Mouse (Mus musculus) midbrain, embryonic 12.5 days (tissue): Measurements from ENCODE around the gene Dock1. TPM values are rescaled to one million over a fixed set of nuclear protein-coding genes. Genes with fewer than 3 reads are reported as not detected.

ENCODE experiments used
- ATAC-seq: fragments of 200-750 bp; cut with Nextera tagmentation; 2 replicates; pipeline ENCODE4 v1.8.0; 2017; ENCODE audit warnings: low read depth, moderate TSS enrichment, moderate library complexity; ENCODE audit not compliant: low FRiP score
- H3K27ac ChIP-seq: fragments of 300-500 bp; sonication (generic); replicated peaks from 2 replicates; pipeline ENCODE4 v1.5.1; 2016; ENCODE audit warnings: mild to moderate bottlenecking
- H3K27me3 ChIP-seq: fragments of 300-500 bp; sonication (generic); 2 replicates; pipeline ENCODE4 v1.6.1; 2016; ENCODE audit warnings: mild to moderate bottlenecking
- H3K36me3 ChIP-seq: fragments of 300-500 bp; sonication (generic); 2 replicates; pipeline ENCODE4 v1.6.1; 2016
- H3K4me1 ChIP-seq: fragments of 300-500 bp; sonication (generic); 2 replicates; pipeline ENCODE4 v1.6.1; 2016
- H3K4me2 ChIP-seq: fragments of 300-500 bp; sonication (generic); replicated peaks from 2 replicates; pipeline ENCODE4 v1.6.1; 2016; ENCODE audit warnings: mild to moderate bottlenecking, moderate library complexity
- H3K4me3 ChIP-seq: fragments of 300-500 bp; sonication (generic); 2 replicates; pipeline ENCODE4 v1.5.1; 2016; ENCODE audit warnings: mild to moderate bottlenecking
- H3K9ac ChIP-seq: fragments of 300-500 bp; sonication (generic); replicated peaks from 2 replicates; pipeline ENCODE4 v1.6.1; 2016; ENCODE audit warnings: mild to moderate bottlenecking, moderate library complexity
- H3K9me3 ChIP-seq: fragments of 300-500 bp; sonication (generic); 2 replicates; pipeline ENCODE4 v1.6.1; 2016; ENCODE audit warnings: mild to moderate bottlenecking
- WGBS: fragments of 180-500 bp; shearing (Covaris S2); methylation state at CpG from one replicate; pipeline ENCODE4 v1.1.7; 2016; 5-methylcytosine and 5-hydroxymethylcytosine counted together
- polyA plus RNA-seq: library from polyadenylated mRNA; unstranded; fragments of >200 nt; fragmentation: Nextera tagmentation; extraction: Ambion mirVana; gene quantifications from 2 replicates; pipeline ENCODE4 v1.2.1, GENCODE M21; 2016

Gene Dock1
- polyA plus RNA-seq, 1 experiment from 2014 or later = 18.4 TPM

DNA sequence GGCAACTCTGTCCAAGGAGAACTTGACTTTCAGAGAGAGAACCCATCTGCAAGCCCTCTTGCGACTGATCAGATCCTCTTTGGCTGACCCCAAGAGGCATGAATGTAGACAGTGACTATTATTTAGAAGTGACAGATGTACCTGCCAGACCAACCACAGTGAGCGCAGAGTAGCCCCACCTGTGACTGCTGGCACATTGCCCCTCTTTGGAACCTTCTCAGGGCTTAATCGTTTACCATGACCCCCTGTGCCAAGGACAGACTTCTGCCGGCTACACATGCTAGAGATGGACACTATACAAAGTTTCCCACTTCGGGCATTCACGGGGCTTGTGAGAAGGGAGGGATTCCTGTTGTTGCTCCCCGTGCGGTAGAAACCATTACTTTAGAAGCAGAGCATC, 413.0 kb downstream of the Dock1 start:
- no peak overlapping the region for H3K4me3 ChIP-seq
- H3K4me2 ChIP-seq = no peak overlapping the region
- no peak overlapping the region for H3K27ac ChIP-seq
- H3K4me1 ChIP-seq = no peaks in the 10 kb centered on the region
- H3K9ac ChIP-seq = no peak overlapping the region
- WGBS = 93% methylated on average over 8 of the region's 8 CpGs
- H3K9me3 ChIP-seq = no peaks in the 10 kb centered on the region
- no peak for ATAC-seq
- H3K27me3 ChIP-seq = no peaks in the 10 kb centered on the region
- H3K36me3 ChIP-seq = no peaks in the 10 kb centered on the region

DNA sequence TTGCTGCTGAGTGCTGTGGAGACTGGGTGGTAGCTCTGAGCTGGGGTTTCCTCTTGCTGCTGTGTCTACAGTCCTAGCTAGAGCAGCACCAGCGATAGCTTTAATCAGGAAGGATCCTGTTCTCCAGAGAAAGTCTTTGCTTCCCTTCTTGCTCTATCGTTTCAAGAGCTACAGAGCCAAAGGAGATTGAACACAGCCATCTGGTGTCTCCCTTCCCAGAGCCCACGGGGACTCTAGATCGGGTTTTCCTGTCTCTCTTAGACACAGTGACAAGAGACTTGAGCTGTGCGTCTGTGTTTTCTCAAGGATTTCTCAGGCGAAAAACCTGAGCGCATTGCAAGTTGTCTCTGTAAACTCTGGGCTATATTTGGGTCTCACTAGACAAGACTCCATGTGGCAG, 413.6 kb downstream of the Dock1 start:
- H3K4me1 ChIP-seq = no peaks in the 10 kb centered on the region
- no peak overlapping the region for H3K4me2 ChIP-seq
- H3K9me3 ChIP-seq = no peaks in the 10 kb centered on the region
- no peaks in the 10 kb centered on the region for H3K36me3 ChIP-seq
- no peak overlapping the region for H3K4me3 ChIP-seq
- H3K9ac ChIP-seq = no peak overlapping the region
- WGBS = 91% methylated on average over 7 of the region's 7 CpGs
- ATAC-seq = no peak
- no peaks in the 10 kb centered on the region for H3K27me3 ChIP-seq
- H3K27ac ChIP-seq = no peak overlapping the region

DNA sequence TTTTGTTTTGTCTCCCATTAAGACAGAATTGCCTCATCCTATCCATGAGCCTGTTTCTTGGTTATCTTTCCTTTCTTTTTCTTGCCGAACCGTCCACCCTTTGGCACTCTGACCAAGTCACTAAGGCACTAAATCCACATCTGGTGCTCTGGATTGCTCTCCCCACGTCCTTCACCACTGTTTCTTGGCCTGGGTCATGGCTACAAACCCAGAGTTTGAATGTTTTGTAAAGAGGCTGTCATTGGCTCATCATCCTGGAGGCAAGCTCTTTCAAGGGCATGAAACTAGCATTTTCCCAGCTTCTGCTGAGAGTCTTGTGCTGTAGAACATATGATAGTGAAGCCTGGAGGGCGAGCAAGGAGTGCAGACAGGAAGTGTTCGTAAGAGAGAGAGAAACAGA, 416.1 kb downstream of the Dock1 start:
- Histone ChIP-seq H3K27ac (no peak overlapping the region), H3K27me3 (no peaks in the 10 kb centered on the region), H3K9ac (no peak overlapping the region), H3K4me2 (no peak overlapping the region), H3K4me3 (no peak overlapping the region), H3K4me1 (no peaks in the 10 kb centered on the region), H3K9me3 (no peaks in the 10 kb centered on the region), H3K36me3 (no peaks in the 10 kb centered on the region)
- ATAC-seq = no peak
- WGBS = 84% methylated on average over 5 of the region's 5 CpGs

DNA sequence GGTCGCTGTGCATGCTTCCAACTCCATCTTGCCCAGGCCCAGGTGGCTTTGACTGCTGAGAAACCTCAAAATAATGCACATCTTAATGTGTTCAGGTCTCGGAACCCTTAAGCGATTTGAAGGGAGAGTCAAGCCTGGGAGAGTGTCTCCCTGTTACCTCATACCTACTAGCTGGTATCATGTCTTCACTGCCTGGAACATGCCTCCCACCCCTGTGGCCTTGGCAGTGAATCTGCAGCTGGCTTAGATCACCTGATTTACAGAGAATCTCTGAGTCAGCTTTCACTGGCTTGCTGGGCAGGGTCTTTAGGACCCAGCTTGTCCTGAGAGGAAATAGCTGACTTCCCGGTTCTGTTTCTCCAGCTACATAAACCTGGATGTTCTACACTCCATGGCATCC, 419.2 kb downstream of the Dock1 start:
- Histone ChIP-seq H3K9me3 (no peaks in the 10 kb centered on the region), H3K9ac (no peak overlapping the region), H3K27ac (no peak overlapping the region), H3K36me3 (no peaks in the 10 kb centered on the region), H3K4me3 (no peak overlapping the region), H3K4me2 (no peak overlapping the region), H3K27me3 (no peaks in the 10 kb centered on the region), H3K4me1 (no peaks in the 10 kb centered on the region)
- 95% methylated on average over 4 of the region's 4 CpGs for WGBS
- no peak for ATAC-seq

DNA sequence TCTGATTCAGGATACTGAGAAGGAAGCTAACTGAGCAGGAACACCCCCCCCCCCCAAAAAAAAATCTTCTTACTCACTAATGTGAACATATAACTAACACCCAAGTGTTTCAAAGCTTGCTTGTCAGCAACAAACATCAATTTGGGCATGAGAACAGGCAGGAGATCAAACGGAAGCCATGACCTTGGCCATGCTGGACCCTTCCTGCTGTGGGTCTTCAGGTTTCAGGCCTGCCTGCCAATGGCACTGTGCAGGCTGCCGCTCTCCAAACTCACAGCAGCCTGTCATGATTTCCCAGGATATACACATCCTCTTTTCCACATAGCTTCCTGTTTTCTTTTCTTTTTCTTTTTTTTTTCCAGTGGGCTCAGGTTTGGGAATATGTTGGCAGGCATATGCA, 423.4 kb downstream of the Dock1 start:
- H3K27me3 ChIP-seq = no peaks in the 10 kb centered on the region
- ATAC-seq = no peak

DNA sequence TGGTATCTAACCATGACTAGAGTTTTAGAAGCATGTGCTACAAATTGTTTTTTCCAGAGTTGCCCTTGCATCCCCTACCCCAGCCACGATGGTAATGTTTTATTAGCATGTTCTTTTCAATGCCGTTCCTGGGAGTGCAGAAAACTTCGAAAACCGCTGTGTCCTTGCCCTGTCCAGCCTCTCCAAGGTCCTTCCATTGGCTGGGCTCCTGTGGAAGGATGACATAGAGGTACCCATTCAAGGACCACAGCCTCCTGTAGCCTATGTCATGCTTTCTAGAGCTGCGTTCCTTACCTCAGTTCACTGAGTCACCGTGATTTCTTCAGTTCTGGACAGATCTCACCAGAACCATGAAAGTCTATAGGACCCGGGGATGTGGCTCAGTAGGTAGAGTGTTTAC, 431.5 kb downstream of the Dock1 start:
- Histone ChIP-seq H3K9ac (no peak overlapping the region), H3K4me3 (no peak overlapping the region), H3K9me3 (no peaks in the 10 kb centered on the region), H3K4me2 (no peak overlapping the region), H3K36me3 (no peaks in the 10 kb centered on the region), H3K4me1 (peaks cover 4% of the 10 kb centered on the region; the same call in 1 of the 2 replicates), H3K27me3 (no peaks in the 10 kb centered on the region), H3K27ac (no peak overlapping the region)
- no peak for ATAC-seq
- 97% methylated on average over 7 of the region's 7 CpGs for WGBS

More for the DNA sequence above, 423.4 kb downstream of the Dock1 start:
- H3K4me3 ChIP-seq = no peak overlapping the region
- no peak overlapping the region for H3K4me2 ChIP-seq
- H3K4me1 ChIP-seq = no peaks in the 10 kb centered on the region
- 75% methylated on average over 2 of the region's 2 CpGs for WGBS
- no peak overlapping the region for H3K9ac ChIP-seq
- no peak overlapping the region for H3K27ac ChIP-seq
- H3K36me3 ChIP-seq = no peaks in the 10 kb centered on the region
- no peaks in the 10 kb centered on the region for H3K9me3 ChIP-seq

GRCm38 (mm10) chr7:135106536-135106935, 436.1 kb downstream of the Dock1 start:
- H3K4me1 ChIP-seq = peaks cover 4% of the 10 kb centered on the region; the same call in 1 of the 2 replicates
- H3K9ac ChIP-seq = no peak overlapping the region
- no peaks in the 10 kb centered on the region for H3K9me3 ChIP-seq
- no peak overlapping the region for H3K27ac ChIP-seq
- 0 out of 2 replicates have a peak, but pooled peaks cover 5% of the 10 kb centered on the region for H3K36me3 ChIP-seq
- no peaks in the 10 kb centered on the region for H3K27me3 ChIP-seq
- no peak overlapping the region for H3K4me2 ChIP-seq
- WGBS = 65% methylated on average over 3 of the region's 3 CpGs
- ATAC-seq = no peak
- no peak overlapping the region for H3K4me3 ChIP-seq

- H3K36me3 ChIP-seq = 0 out of 2 replicates have a peak, but pooled peaks cover 5% of the 10 kb centered on the region
- no peak overlapping the region for H3K27ac ChIP-seq
- no peaks in the 10 kb centered on the region for H3K9me3 ChIP-seq
- H3K4me2 ChIP-seq = no peak overlapping the region
- no peak overlapping the region for H3K9ac ChIP-seq
- no peak overlapping the region for H3K4me3 ChIP-seq
- no peak for ATAC-seq
- WGBS = 83% methylated on average over 1 of the region's 1 CpGs
- peaks cover 4% of the 10 kb centered on the region; the same call in 1 of the 2 replicates for H3K4me1 ChIP-seq
- no peaks in the 10 kb centered on the region for H3K27me3 ChIP-seq
Observed at GRCm38 (mm10) chr7:135110307-135110706, 439.9 kb downstream of the Dock1 start.

DNA sequence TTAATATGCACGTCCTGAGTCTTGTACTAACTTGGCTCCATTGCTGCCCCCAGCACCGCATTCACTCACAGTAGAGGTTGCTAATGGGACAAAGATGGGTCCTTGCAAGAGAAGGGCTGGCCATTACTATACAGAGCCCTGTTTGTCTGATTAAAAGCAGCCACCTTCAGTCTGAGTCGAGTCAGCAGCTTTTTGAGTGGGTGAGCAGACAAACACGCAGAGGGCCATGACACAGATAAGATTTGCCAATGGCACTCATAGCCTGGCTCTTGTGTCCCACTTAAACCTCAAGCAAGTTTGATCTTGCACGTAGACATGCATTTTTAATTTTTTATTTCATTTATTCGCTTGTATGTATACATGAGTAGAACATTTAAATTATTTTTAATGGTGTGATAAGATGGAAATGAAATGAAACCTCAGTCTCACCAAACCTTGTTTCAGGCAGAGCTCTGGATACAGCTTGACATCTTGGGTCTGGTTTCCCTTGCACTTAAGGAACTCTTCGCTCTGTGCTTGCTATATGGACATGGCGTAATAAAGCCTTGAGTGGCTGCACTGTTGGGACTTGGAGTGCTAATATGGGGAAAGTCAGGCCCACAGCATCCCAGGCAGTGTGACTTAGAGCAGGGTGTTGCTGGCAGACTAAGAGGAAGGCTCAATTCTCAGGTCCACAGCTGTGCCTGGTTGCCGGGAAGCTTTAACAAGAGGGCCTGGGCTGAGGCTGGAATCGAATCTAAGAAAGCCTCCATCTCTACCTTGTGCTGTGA, 455.0 kb downstream of the Dock1 start:
- Histone ChIP-seq H3K9ac (no peak overlapping the region), H3K9me3 (no peaks in the 10 kb centered on the region), H3K27me3 (no peaks in the 10 kb centered on the region), H3K4me1 (peaks cover 7% of the 10 kb centered on the region; the same call in 1 of the 2 replicates), H3K4me2 (no peak overlapping the region), H3K36me3 (no peaks in the 10 kb centered on the region), H3K27ac (no peak overlapping the region), H3K4me3 (no peak overlapping the region)
- no peak for ATAC-seq
- WGBS = 94% methylated on average over 10 of the region's 10 CpGs

GRCm38 (mm10) chr7:135132461-135132860, 462.0 kb downstream of the Dock1 start:
- Histone ChIP-seq H3K9me3 (no peaks in the 10 kb centered on the region), H3K4me1 (0 out of 2 replicates have a peak, but pooled peaks cover 5% of the 10 kb centered on the region), H3K9ac (no peak overlapping the region), H3K27ac (no peak overlapping the region), H3K36me3 (no peaks in the 10 kb centered on the region), H3K27me3 (peaks cover 7% of the 10 kb centered on the region), H3K4me2 (no peak overlapping the region), H3K4me3 (no peak overlapping the region)
- no peak for ATAC-seq
- WGBS = 85% methylated on average over 4 of the region's 4 CpGs

- Histone ChIP-seq H3K9ac (no peak overlapping the region), H3K4me2 (no peak overlapping the region), H3K27me3 (peaks cover 10% of the 10 kb centered on the region), H3K4me3 (no peak overlapping the region), H3K27ac (no peak overlapping the region), H3K36me3 (no peaks in the 10 kb centered on the region), H3K9me3 (no peaks in the 10 kb centered on the region), H3K4me1 (peaks cover 15% of the 10 kb centered on the region)
- no peak for ATAC-seq
- WGBS = 48% methylated on average over 12 of the region's 12 CpGs
Observed at GRCm38 (mm10) chr7:135134619-135135018, 464.2 kb downstream of the Dock1 start.

GRCm38 (mm10) chr7:135139153-135139612, 468.7 kb downstream of the Dock1 start:
- Histone ChIP-seq H3K9ac (no peak overlapping the region), H3K4me1 (peaks cover 15% of the 10 kb centered on the region), H3K27me3 (peaks cover 19% of the 10 kb centered on the region), H3K9me3 (no peaks in the 10 kb centered on the region), H3K4me3 (no peak overlapping the region), H3K4me2 (no peak overlapping the region), H3K27ac (peak overlapping the region; percentile 5; the same call in 1 of the 2 replicates), H3K36me3 (no peaks in the 10 kb centered on the region)
- WGBS = 5% methylated on average over 5 of the region's 5 CpGs
- peak; percentile 91 for ATAC-seq
